Mouse (Mus musculus): ENCODE measurements around the gene Nfyb. TPM values are rescaled to one million over a fixed set of nuclear protein-coding genes. Genes with fewer than 3 reads are reported as not detected.

Nfyb gene
- total and polyA plus RNA-seq, 2 experiments from 2014 or later = 27.3 to 34.4 TPM

DNA sequence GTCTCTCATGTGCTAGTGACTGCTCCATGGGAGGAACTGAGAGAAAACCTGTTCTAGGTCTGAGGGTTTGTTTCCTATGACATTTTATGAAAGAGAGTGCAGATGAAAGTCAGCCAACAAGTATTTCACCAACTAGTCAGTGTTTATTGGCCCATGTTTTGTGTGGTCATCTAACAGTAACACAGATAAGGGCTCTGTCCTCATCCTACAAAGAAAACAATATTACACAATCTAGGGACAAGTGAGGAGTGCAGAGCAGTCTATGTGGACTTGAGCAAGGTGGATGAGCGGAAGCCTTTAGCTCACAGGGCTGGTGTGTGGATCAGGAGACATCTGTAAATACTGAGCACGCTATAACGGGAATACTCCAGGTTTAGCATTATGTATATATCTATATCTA is 5.1 kb downstream of the Nfyb start:
- WGBS = 97% methylated on average over 3 of the region's 3 CpGs
- no peak for ATAC-seq
- peak overlapping the region; percentile 26; the same call in 1 of the 2 replicates for H3K27ac ChIP-seq
- no peaks in the 10 kb centered on the region for H3K9me3 ChIP-seq (ENCODE audit: low read length)
- no peak overlapping the region for H3K9ac ChIP-seq (replicated peaks; ENCODE audit: low read length)
- no peak for DNase-seq (ENCODE audit: low spot score)
- no peak overlapping the region for H3K4me2 ChIP-seq (ENCODE audit: low read depth, low read length)
- no peak for TF ChIP-seq CTCF (IDR thresholded peaks at IDR 0.05; ENCODE audit: low read depth)
- H3K27me3 ChIP-seq (ENCODE audit: insufficient read depth, low read length) = no peaks in the 10 kb centered on the region
- H3K4me3 ChIP-seq (ENCODE audit: low read length) = no peak overlapping the region
- peaks cover 48% of the 10 kb centered on the region for H3K36me3 ChIP-seq (ENCODE audit: insufficient read depth, low read length)
- H3K4me1 ChIP-seq (ENCODE audit: insufficient read depth, low read length) = peaks cover 23% of the 10 kb centered on the region; the same call in 1 of the 2 replicates

DNA sequence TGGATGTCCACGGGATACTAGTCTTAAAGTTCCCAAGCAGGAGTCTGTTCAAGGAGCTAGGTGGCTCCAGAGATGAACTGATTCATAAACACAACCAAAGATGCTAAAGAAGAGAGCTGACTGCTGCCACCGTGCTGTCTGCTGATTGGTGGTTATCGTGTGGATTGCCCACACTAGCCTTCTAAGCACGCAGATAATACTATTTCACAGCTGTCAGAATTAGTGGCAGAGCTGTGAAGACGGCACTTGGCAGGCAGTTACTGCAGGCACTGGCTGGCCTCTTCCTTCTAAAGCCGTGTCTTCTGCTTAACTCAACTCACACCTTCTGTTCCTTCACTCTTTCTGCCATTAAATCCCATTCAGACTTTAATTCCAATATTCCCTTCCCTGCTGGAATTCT is 5.6 kb downstream of the Nfyb start:
- H3K4me1 ChIP-seq (ENCODE audit: insufficient read depth, low read length) = peaks cover 23% of the 10 kb centered on the region; the same call in 1 of the 2 replicates
- DNase-seq (ENCODE audit: low spot score) = peak; percentile 20
- peaks cover 53% of the 10 kb centered on the region for H3K36me3 ChIP-seq (ENCODE audit: insufficient read depth, low read length)
- peak overlapping the region; percentile 26; the same call in 1 of the 2 replicates for H3K27ac ChIP-seq
- WGBS = 53% methylated on average over 6 of the region's 6 CpGs
- H3K4me3 ChIP-seq (ENCODE audit: low read length) = no peak overlapping the region
- no peak for TF ChIP-seq CTCF (IDR thresholded peaks at IDR 0.05; ENCODE audit: low read depth)
- H3K9me3 ChIP-seq (ENCODE audit: low read length) = no peaks in the 10 kb centered on the region
- no peaks in the 10 kb centered on the region for H3K27me3 ChIP-seq (ENCODE audit: insufficient read depth, low read length)
- no peak for ATAC-seq
- no peak overlapping the region for H3K9ac ChIP-seq (replicated peaks; ENCODE audit: low read length)
- H3K4me2 ChIP-seq (ENCODE audit: low read depth, low read length) = no peak overlapping the region

DNA sequence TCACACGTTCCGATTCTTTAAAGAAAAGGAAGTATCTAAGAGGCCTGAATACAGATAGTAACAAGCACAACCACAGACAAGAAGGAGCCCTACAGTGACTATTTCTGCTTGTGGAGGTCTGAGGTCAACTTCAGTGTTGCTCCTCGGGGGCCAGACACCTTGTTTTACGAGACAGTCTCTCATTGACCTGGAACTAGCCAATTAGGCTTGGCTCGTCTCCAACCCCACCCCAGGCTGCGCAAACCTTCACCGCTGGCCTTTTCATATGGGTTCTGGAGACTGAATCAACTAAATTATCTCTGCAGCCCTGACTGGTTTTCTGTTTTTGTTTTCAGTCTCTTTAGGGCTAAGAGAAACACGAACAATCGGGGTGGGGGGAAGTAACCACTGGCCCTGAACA is 6.6 kb downstream of the Nfyb start:
- Histone ChIP-seq H3K4me1 (ENCODE audit: insufficient read depth, low read length) (peaks cover 21% of the 10 kb centered on the region; the same call in 1 of the 2 replicates), H3K36me3 (ENCODE audit: insufficient read depth, low read length) (peaks cover 62% of the 10 kb centered on the region), H3K27me3 (ENCODE audit: insufficient read depth, low read length) (no peaks in the 10 kb centered on the region), H3K9ac (replicated peaks; ENCODE audit: low read length) (no peak overlapping the region), H3K9me3 (ENCODE audit: low read length) (no peaks in the 10 kb centered on the region), H3K27ac (no peak overlapping the region), H3K4me2 (ENCODE audit: low read depth, low read length) (no peak overlapping the region), H3K4me3 (ENCODE audit: low read length) (no peak overlapping the region)
- no peak for TF ChIP-seq CTCF (IDR thresholded peaks at IDR 0.05; ENCODE audit: low read depth)
- DNase-seq (ENCODE audit: low spot score) = no peak
- WGBS = 54% methylated on average over 9 of the region's 9 CpGs
- ATAC-seq = no peak

DNA sequence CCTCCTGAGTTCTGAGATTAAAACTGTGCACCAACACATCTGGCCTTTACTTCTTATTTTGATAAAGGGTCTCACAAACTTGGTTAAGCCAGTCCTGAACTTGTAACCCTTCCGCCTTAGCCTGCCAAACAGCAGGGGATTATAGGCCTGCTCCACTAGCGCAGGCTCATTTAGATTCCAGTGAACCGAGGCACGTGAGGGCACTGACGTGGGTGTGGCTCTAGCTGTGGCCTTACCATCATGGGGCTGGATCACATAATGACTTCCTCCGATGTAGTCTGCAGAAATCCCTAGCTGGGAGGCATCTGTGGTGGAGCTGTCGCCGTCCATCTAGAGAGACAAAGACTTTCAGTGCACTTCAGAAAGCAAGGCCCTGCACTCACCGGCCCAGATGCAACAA is 7.5 kb downstream of the Nfyb start:
- Histone ChIP-seq H3K36me3 (ENCODE audit: insufficient read depth, low read length) (peaks cover 70% of the 10 kb centered on the region), H3K4me1 (ENCODE audit: insufficient read depth, low read length) (peaks cover 15% of the 10 kb centered on the region; the same call in 1 of the 2 replicates), H3K27me3 (ENCODE audit: insufficient read depth, low read length) (no peaks in the 10 kb centered on the region), H3K4me3 (ENCODE audit: low read length) (no peak overlapping the region), H3K9ac (replicated peaks; ENCODE audit: low read length) (no peak overlapping the region), H3K27ac (no peak overlapping the region), H3K4me2 (ENCODE audit: low read depth, low read length) (no peak overlapping the region), H3K9me3 (ENCODE audit: low read length) (no peaks in the 10 kb centered on the region)
- no peak for TF ChIP-seq CTCF (IDR thresholded peaks at IDR 0.05; ENCODE audit: low read depth)
- WGBS = 83% methylated on average over 9 of the region's 9 CpGs
- ATAC-seq (no peak), DNase-seq (ENCODE audit: low spot score) (no peak)

DNA sequence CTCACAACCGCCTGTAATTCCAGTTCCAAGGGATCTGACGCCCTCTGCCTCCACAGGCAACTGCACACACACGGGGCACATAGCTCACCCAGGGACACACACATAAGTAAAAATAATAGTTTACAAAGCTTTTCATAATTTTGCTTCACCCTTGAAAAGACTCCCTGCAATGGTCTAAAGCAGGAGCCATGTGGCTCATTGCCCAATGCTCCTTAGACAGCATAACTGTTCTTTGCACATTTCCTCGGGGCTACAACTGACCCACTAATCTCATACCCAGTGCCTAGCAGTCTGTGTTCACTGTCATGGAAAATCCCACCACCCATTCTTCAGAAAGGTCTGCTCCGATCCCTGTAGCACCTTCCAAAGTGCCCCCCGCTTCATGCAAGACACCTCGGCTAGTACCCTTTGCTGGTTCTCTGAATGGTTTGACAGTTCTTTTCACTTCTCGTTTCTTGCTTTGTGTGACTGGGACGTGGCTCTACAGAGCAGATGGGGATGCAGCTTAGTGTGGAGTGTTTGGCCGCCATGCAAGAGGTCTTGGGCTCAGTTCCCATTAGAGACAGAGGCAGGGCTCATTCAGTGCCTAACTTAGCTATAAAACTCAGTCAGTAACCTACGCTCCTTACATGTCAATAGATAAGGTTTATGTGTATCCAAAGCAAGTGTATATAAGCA is 8.6 kb downstream of the Nfyb start:
- TF ChIP-seq CTCF (IDR thresholded peaks at IDR 0.05; ENCODE audit: low read depth) = no peak
- Histone ChIP-seq H3K27me3 (ENCODE audit: insufficient read depth, low read length) (no peaks in the 10 kb centered on the region), H3K4me1 (ENCODE audit: insufficient read depth, low read length) (peaks cover 4% of the 10 kb centered on the region; the same call in 1 of the 2 replicates), H3K9ac (replicated peaks; ENCODE audit: low read length) (no peak overlapping the region), H3K27ac (no peak overlapping the region), H3K9me3 (ENCODE audit: low read length) (no peaks in the 10 kb centered on the region), H3K4me2 (ENCODE audit: low read depth, low read length) (no peak overlapping the region), H3K36me3 (ENCODE audit: insufficient read depth, low read length) (peaks cover 81% of the 10 kb centered on the region), H3K4me3 (ENCODE audit: low read length) (no peak overlapping the region)
- no peak for ATAC-seq
- DNase-seq (ENCODE audit: low spot score) = no peak
- WGBS = 77% methylated on average over 11 of the region's 11 CpGs

DNA sequence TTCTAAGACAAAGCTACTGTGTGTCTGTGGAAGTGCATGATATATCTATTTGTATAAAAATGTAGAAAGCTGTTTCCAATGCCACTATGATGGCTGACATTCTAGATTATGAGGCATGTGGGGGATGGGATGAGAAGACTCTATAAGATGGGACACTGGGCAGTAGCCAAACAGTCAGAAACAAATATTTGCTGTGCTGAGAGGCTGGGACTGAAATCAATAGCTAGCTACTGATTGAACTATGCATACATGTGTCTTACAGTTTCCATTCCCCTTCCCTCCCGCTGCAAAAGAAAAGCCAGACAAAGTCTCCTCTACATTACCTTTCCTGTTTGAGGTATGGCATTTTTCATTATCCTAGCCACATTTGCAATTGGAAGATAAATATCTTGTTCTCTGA is 9.3 kb downstream of the Nfyb start:
- WGBS = 93% methylated on average over 1 of the region's 1 CpGs
- ATAC-seq (no peak), DNase-seq (ENCODE audit: low spot score) (no peak)
- Histone ChIP-seq H3K4me3 (ENCODE audit: low read length) (no peak overlapping the region), H3K27me3 (ENCODE audit: insufficient read depth, low read length) (no peaks in the 10 kb centered on the region), H3K27ac (no peak overlapping the region), H3K4me1 (ENCODE audit: insufficient read depth, low read length) (0 out of 2 replicates have a peak, but pooled peaks cover 3% of the 10 kb centered on the region), H3K36me3 (ENCODE audit: insufficient read depth, low read length) (peaks cover 84% of the 10 kb centered on the region), H3K9me3 (ENCODE audit: low read length) (no peaks in the 10 kb centered on the region), H3K4me2 (ENCODE audit: low read depth, low read length) (no peak overlapping the region), H3K9ac (replicated peaks; ENCODE audit: low read length) (no peak overlapping the region)
- no peak for TF ChIP-seq CTCF (IDR thresholded peaks at IDR 0.05; ENCODE audit: low read depth)

DNA sequence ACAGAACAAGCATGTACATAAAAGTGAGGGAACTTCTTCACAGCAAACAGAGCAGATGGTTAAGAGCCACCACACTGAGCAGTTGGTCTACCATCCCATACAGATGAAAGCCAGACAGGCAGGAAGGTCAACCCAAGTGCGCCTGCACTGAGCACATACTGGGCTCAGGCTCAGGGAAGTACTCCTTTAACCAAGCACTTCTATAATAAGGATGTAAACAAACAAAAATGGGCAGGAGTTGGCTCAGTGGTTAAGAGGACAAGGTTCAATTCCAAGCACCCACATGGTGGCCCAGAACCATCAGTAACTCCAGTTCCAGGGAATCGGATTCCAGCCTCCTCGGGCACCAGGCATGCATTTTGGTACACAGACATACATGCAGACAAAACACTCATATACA is 11.0 kb downstream of the Nfyb start:
- H3K27me3 ChIP-seq (ENCODE audit: insufficient read depth, low read length) = no peaks in the 10 kb centered on the region
- no peak overlapping the region for H3K9ac ChIP-seq (replicated peaks; ENCODE audit: low read length)
- 0 out of 2 replicates have a peak, but pooled peaks cover 3% of the 10 kb centered on the region for H3K4me1 ChIP-seq (ENCODE audit: insufficient read depth, low read length)
- H3K4me3 ChIP-seq (ENCODE audit: low read length) = no peak overlapping the region
- no peak for DNase-seq (ENCODE audit: low spot score)
- H3K36me3 ChIP-seq (ENCODE audit: insufficient read depth, low read length) = peaks cover 83% of the 10 kb centered on the region
- TF ChIP-seq CTCF (IDR thresholded peaks at IDR 0.05; ENCODE audit: low read depth) = no peak
- WGBS = 89% methylated on average over 3 of the region's 3 CpGs
- no peaks in the 10 kb centered on the region for H3K9me3 ChIP-seq (ENCODE audit: low read length)
- ATAC-seq = no peak
- H3K27ac ChIP-seq = no peak overlapping the region
- no peak overlapping the region for H3K4me2 ChIP-seq (ENCODE audit: low read depth, low read length)
